27 mouse cellular contexts compared by ENCODE assay signal in genomic region chr5:107014146-107014545, GRCm38 (mm10). TPM values are rescaled to one million over a fixed set of nuclear protein-coding genes. Genes with fewer than 3 reads are reported as not detected.
A peak's percentile ranks its signal among the peaks of the same experiment; 100 is the strongest.
DNase-seq lines count a peak whose midpoint lies in the region; ATAC-seq and TF ChIP-seq lines count a peak whose summit lies in the region.
"Had no signal": no experiment of that assay in that cellular context is flagged by ENCODE, and none has a peak within 500 bp of the region (broad histone marks: within the 10 kb centered on the region; RNA-seq: fewer than 3 reads in every experiment).

No protein-coding gene starts in this region.

- no peak overlapping the region for H3K4me3 ChIP-seq in gastrocnemius, adult 2 months
- no peak overlapping the region for H3K4me3 ChIP-seq in intestine, embryonic 14.5 days (ENCODE audit: low read depth, low read length)
- no peak overlapping the region for H3K4me3 ChIP-seq in intestine, embryonic 15.5 days (replicated peaks)
- H3K4me3 ChIP-seq in lung, embryonic 14.5 days (ENCODE audit: low read depth, low read length), result no peak overlapping the region
- H3K4me3 ChIP-seq in limb, embryonic 10.5 days, result no peak overlapping the region
- H3K4me3 ChIP-seq: embryonic facial prominence, embryonic 12.5 days; hindbrain, embryonic 12.5 days; liver, embryonic 13.5 days had no signal

- no peaks in the 10 kb centered on the region for H3K27me3 ChIP-seq in intestine, embryonic 14.5 days (replicated peaks; ENCODE audit: control insufficient read depth, insufficient read depth, low read length)
- no peaks in the 10 kb centered on the region for H3K27me3 ChIP-seq in intestine, embryonic 15.5 days (replicated peaks)
- H3K27me3 ChIP-seq in lung, embryonic 14.5 days (ENCODE audit: insufficient read depth, low read length), result no peaks in the 10 kb centered on the region
- no peaks in the 10 kb centered on the region for H3K27me3 ChIP-seq in limb, embryonic 10.5 days (ENCODE audit: low read depth, poor library complexity, severe bottlenecking)
- H3K27me3 ChIP-seq: embryonic facial prominence, embryonic 12.5 days; hindbrain, embryonic 12.5 days; liver, embryonic 13.5 days had no signal

- H3K36me3 ChIP-seq in intestine, embryonic 14.5 days (ENCODE audit: control insufficient read depth, insufficient read depth, low read length), result no peaks in the 10 kb centered on the region
- no peaks in the 10 kb centered on the region for H3K36me3 ChIP-seq in intestine, embryonic 15.5 days
- H3K36me3 ChIP-seq in lung, embryonic 14.5 days (ENCODE audit: insufficient read depth), result no peaks in the 10 kb centered on the region
- no peaks in the 10 kb centered on the region for H3K36me3 ChIP-seq in limb, embryonic 10.5 days
- H3K36me3 ChIP-seq: embryonic facial prominence, embryonic 12.5 days; G1E; hindbrain, embryonic 12.5 days; liver, embryonic 13.5 days had no signal

- H3K27ac ChIP-seq in gastrocnemius, adult 2 months, result peak overlapping the region; percentile 38; the same call in 1 of the 2 replicates
- H3K27ac ChIP-seq in intestine, embryonic 14.5 days (ENCODE audit: low read depth), result no peak overlapping the region
- H3K27ac ChIP-seq in intestine, embryonic 15.5 days, result no peak overlapping the region
- H3K27ac ChIP-seq in lung, embryonic 14.5 days (ENCODE audit: low read depth), result peak overlapping the region; percentile 77; the same call in 1 of the 2 replicates
- H3K27ac ChIP-seq in limb, embryonic 10.5 days, result peak overlapping the region; percentile 78
- H3K27ac ChIP-seq: hindbrain, embryonic 12.5 days; hindbrain, postnatal 0 days; liver, embryonic 13.5 days had no signal

- H3K9me3 ChIP-seq in intestine, embryonic 14.5 days (ENCODE audit: control insufficient read depth, low read length), result no peaks in the 10 kb centered on the region
- H3K9me3 ChIP-seq in intestine, embryonic 15.5 days, result no peaks in the 10 kb centered on the region
- H3K9me3 ChIP-seq in lung, embryonic 14.5 days (ENCODE audit: low read depth, low read length), result no peaks in the 10 kb centered on the region
- H3K9me3 ChIP-seq in limb, embryonic 10.5 days (replicated peaks), result no peaks in the 10 kb centered on the region
- H3K9me3 ChIP-seq: embryonic facial prominence, embryonic 12.5 days; G1E; hindbrain, embryonic 12.5 days; liver, embryonic 13.5 days had no signal

- peaks cover 42% of the 10 kb centered on the region for H3K4me1 ChIP-seq in intestine, embryonic 14.5 days (replicated peaks; ENCODE audit: control insufficient read depth, insufficient read depth, low read length)
- peaks cover 32% of the 10 kb centered on the region for H3K4me1 ChIP-seq in intestine, embryonic 15.5 days (replicated peaks)
- H3K4me1 ChIP-seq in lung, embryonic 14.5 days (ENCODE audit: insufficient read depth), result peaks cover 34% of the 10 kb centered on the region
- peaks cover 51% of the 10 kb centered on the region for H3K4me1 ChIP-seq in limb, embryonic 10.5 days
- H3K4me1 ChIP-seq: hindbrain, embryonic 12.5 days had no signal

- intact Hi-C loops in gastrocnemius, adult 2 months (cut with DNase I), result no loop called here
- intact Hi-C loops in gastrocnemius, postnatal 14 days (cut with DNase I; ENCODE audit: low total_unique reads), result no loop called here

- TF ChIP-seq CTCF in gastrocnemius, adult 2 months (IDR thresholded peaks at IDR 0.05), result no peak
- TF ChIP-seq CTCF in lung, embryonic 14.5 days (IDR thresholded peaks at IDR 0.05; ENCODE audit: low read depth), result no peak

- no peak for DNase-seq in gastrocnemius, adult 2 months
- DNase-seq in gastrocnemius, postnatal 14 days, result no peak
- DNase-seq in intestine, embryonic 14.5 days (ENCODE audit: low spot score), result peak; percentile 45
- DNase-seq in lung, embryonic 14.5 days, result no peak
- DNase-seq in lung, postnatal 25 days (ENCODE audit: low spot score), result no peak
- no peak for DNase-seq in limb, embryonic 10.5 days (ENCODE audit: low spot score)
- no peak for DNase-seq in yolk sac, embryonic 10.5 days (ENCODE audit: low spot score)
- DNase-seq: adrenal gland, adult 8-10 months; cerebellum, adult 2 months; cerebellum, postnatal 25 days; kidney, adult 11 months; kidney, postnatal 10 days; layer of hippocampus, postnatal 36 days; left cerebral cortex, postnatal 4 days; liver, embryonic 13.5 days; lung, postnatal 10 days; right cerebral cortex, postnatal 25 days; spleen, adult 18-20 months; thymus, adult 18-20 months; thymus, postnatal 25 days had no signal

- H3K4me2 ChIP-seq in intestine, embryonic 14.5 days (ENCODE audit: low read length), result no peak overlapping the region
- no peak overlapping the region for H3K4me2 ChIP-seq in intestine, embryonic 15.5 days (replicated peaks)
- no peak overlapping the region for H3K4me2 ChIP-seq in lung, embryonic 14.5 days
- H3K4me2 ChIP-seq: embryonic facial prominence, embryonic 12.5 days; hindbrain, embryonic 12.5 days; liver, embryonic 13.5 days had no signal

- H3K9ac ChIP-seq in intestine, embryonic 14.5 days (ENCODE audit: low read length), result no peak overlapping the region
- no peak overlapping the region for H3K9ac ChIP-seq in intestine, embryonic 15.5 days
- H3K9ac ChIP-seq in lung, embryonic 14.5 days, result no peak overlapping the region
- H3K9ac ChIP-seq: embryonic facial prominence, embryonic 12.5 days; hindbrain, embryonic 12.5 days; liver, embryonic 13.5 days had no signal

- WGBS in intestine, embryonic 14.5 days, result 78% methylated on average over 7 of the region's 7 CpGs
- WGBS in intestine, embryonic 15.5 days, result 76% methylated on average over 7 of the region's 7 CpGs
- 67% methylated on average over 7 of the region's 7 CpGs for whole genome bisulfite sequencing in lung, embryonic 14.5 days
- WGBS in limb, embryonic 10.5 days, result 88% methylated on average over 7 of the region's 7 CpGs

- no peak for ATAC-seq in intestine, embryonic 14.5 days (replicated peaks; ENCODE audit: low FRiP score, low TSS enrichment, low read depth)
- ATAC-seq in intestine, embryonic 15.5 days, result no peak
- no peak for ATAC-seq in lung, embryonic 14.5 days (ENCODE audit: insufficient read depth)
- ATAC-seq: forebrain, embryonic 16.5 days; hindbrain, postnatal 0 days; midbrain, embryonic 16.5 days had no signal

RNA-seq across cellular contexts. Expression of gene Cdc7, which starts 50.0 kb away (rescaled TPM):
- under 1 TPM; 0.31 to 0.47 TPM for total RNA-seq in gastrocnemius, adult 2 months (2021)
- under 1 TPM; 0.88 to 1.00 TPM for total RNA-seq in gastrocnemius, postnatal 14 days (2021)
- 49.8 and 59.8 TPM in 2 replicates for polyA plus RNA-seq in intestine, embryonic 14.5 days (2014; fragmentation: Nextera tagmentation; extraction: Ambion mirVana)
- 36.1 and 36.8 TPM in 2 replicates for polyA plus RNA-seq in intestine, embryonic 15.5 days (2015; fragmentation: Nextera tagmentation; extraction: Ambion mirVana)
- 55.1 and 56.6 TPM in 2 replicates for polyA plus RNA-seq in lung, embryonic 14.5 days (2014; fragmentation: Nextera tagmentation; extraction: Ambion mirVana)
- polyA plus RNA-seq in limb, embryonic 10.5 days (2016; fragmentation: Nextera tagmentation; extraction: Ambion mirVana), result 58.5 and 67.8 TPM in 2 replicates

Comparison
In these comparisons a context has a peak if more than half of its experiments do, and no peak if none do; other contexts are left out.
1. H3K27ac ChIP-seq: peak in gastrocnemius, adult 2 months (single experiment), lung, embryonic 14.5 days (single experiment) and limb, embryonic 10.5 days (single experiment); none in intestine, embryonic 14.5 days (single experiment) and intestine, embryonic 15.5 days (single experiment).